Mouse (Mus musculus): ENCODE measurements around the gene Cdh4. TPM values are rescaled to one million over a fixed set of nuclear protein-coding genes. Genes with fewer than 3 reads are reported as not detected.

The Cdh4 gene
- polyA plus RNA-seq, 1 experiment from 2014 or later, result 3.7 TPM

GRCm38 (mm10) chr2:179824776-179825326, 382.6 kb downstream of the Cdh4 start:
- ATAC-seq (replicated peaks; ENCODE audit: insufficient number of reproducible peaks, low FRiP score, low TSS enrichment, low read depth) (no peak), DNase-seq (ENCODE audit: low spot score) (peak; percentile 31)
- peak overlapping the region; percentile 7; the same call in 1 of the 2 replicates for H3K4me2 ChIP-seq (ENCODE audit: low read depth, low read length)
- 38% methylated on average over 18 of the region's 18 CpGs for WGBS
- H3K9ac ChIP-seq (replicated peaks; ENCODE audit: low read length), result no peak overlapping the region
- H3K27ac ChIP-seq (replicated peaks; ENCODE audit: low read depth, low read length), result no peak overlapping the region
- no peaks in the 10 kb centered on the region for H3K4me1 ChIP-seq (ENCODE audit: control insufficient read depth, insufficient read depth, low read length)
- H3K9me3 ChIP-seq (replicated peaks; ENCODE audit: control insufficient read depth, low read length), result no peaks in the 10 kb centered on the region
- no peak overlapping the region for H3K4me3 ChIP-seq (ENCODE audit: low read depth, low read length)
- no peaks in the 10 kb centered on the region for H3K27me3 ChIP-seq (ENCODE audit: control insufficient read depth, insufficient read depth, low read length)
- H3K36me3 ChIP-seq (replicated peaks; ENCODE audit: control insufficient read depth, insufficient read depth, low read depth, low read length), result no peaks in the 10 kb centered on the region

DNA sequence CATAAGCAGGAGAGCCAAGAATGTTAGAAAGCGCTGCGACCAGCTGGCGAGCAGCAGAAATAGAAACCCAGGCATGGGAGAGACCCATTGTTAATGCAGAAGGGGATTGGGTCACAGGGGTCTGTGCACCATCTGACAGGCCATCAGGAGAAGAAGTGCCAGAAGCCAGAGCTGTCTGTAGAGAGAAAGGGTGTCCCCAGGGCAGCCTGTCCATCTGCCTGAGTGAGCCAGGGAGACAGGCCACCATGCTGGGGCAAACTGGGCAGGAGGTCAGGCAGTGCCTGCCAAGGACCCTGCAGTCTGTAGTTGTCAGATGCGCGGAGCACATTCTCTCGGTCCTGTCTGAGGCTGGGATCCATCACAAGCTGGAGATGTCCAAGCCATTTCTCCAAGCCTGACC, 386.7 kb downstream of the Cdh4 start:
- Histone ChIP-seq H3K4me1 (ENCODE audit: control insufficient read depth, insufficient read depth, low read length) (no peaks in the 10 kb centered on the region), H3K4me3 (ENCODE audit: low read depth, low read length) (no peak overlapping the region), H3K27ac (replicated peaks; ENCODE audit: low read depth, low read length) (no peak overlapping the region), H3K27me3 (ENCODE audit: control insufficient read depth, insufficient read depth, low read length) (no peaks in the 10 kb centered on the region), H3K4me2 (ENCODE audit: low read depth, low read length) (no peak overlapping the region), H3K36me3 (replicated peaks; ENCODE audit: control insufficient read depth, insufficient read depth, low read depth, low read length) (no peaks in the 10 kb centered on the region), H3K9me3 (replicated peaks; ENCODE audit: control insufficient read depth, low read length) (no peaks in the 10 kb centered on the region), H3K9ac (replicated peaks; ENCODE audit: low read length) (no peak overlapping the region)
- DNase-seq (ENCODE audit: low spot score) (no peak), ATAC-seq (replicated peaks; ENCODE audit: insufficient number of reproducible peaks, low FRiP score, low TSS enrichment, low read depth) (no peak)
- WGBS, result 81% methylated on average over 6 of the region's 6 CpGs

DNA sequence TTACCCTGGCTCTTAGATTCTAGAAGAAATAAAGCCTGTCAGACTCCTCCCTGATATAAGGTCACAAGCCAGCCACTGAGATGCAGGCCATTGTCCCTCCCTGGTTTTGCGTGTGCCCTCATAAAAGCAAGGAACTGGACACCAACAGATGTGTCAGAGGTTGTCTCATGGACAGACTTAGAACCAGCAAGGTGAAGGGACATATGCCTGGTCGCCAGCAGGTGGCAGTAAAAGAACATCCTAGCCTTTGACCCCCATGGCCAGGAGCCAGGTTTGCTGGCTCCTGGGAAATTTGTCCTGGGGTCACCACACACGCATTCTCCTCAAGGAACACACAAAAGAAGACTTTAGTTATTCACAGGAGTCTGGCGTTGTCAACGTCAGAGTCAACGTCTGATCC, 387.7 kb downstream of the Cdh4 start:
- no peaks in the 10 kb centered on the region for H3K9me3 ChIP-seq (replicated peaks; ENCODE audit: control insufficient read depth, low read length)
- DNase-seq (ENCODE audit: low spot score) (peak; percentile 49), ATAC-seq (replicated peaks; ENCODE audit: insufficient number of reproducible peaks, low FRiP score, low TSS enrichment, low read depth) (no peak)
- 21% methylated on average over 6 of the region's 6 CpGs for WGBS
- no peaks in the 10 kb centered on the region for H3K36me3 ChIP-seq (replicated peaks; ENCODE audit: control insufficient read depth, insufficient read depth, low read depth, low read length)
- H3K27me3 ChIP-seq (ENCODE audit: control insufficient read depth, insufficient read depth, low read length), result no peaks in the 10 kb centered on the region
- no peaks in the 10 kb centered on the region for H3K4me1 ChIP-seq (ENCODE audit: control insufficient read depth, insufficient read depth, low read length)
- H3K27ac ChIP-seq (replicated peaks; ENCODE audit: low read depth, low read length), result no peak overlapping the region
- H3K4me2 ChIP-seq (ENCODE audit: low read depth, low read length), result no peak overlapping the region
- H3K4me3 ChIP-seq (ENCODE audit: low read depth, low read length), result no peak overlapping the region
- H3K9ac ChIP-seq (replicated peaks; ENCODE audit: low read length), result no peak overlapping the region

DNA sequence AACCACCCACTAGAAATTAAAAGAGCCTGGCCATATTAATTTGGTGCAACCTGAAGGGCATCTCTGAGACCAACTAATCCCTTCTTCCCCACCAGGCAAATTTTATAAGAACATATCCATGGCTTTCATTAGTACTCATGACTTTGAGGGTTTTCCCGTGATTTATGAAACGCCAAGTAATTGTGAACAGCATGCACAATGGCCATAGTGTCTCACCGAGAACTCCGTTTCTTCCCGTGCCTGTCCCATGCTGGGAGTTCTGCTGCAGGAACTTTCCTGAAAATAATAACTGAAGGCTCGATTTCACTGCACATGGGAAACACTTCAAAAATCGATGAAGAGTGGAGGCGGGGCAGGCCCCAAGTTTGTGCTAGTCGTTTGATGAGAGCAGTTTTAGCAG, 392.7 kb downstream of the Cdh4 start:
- WGBS, result 71% methylated on average over 9 of the region's 9 CpGs
- no peak overlapping the region for H3K27ac ChIP-seq (replicated peaks; ENCODE audit: low read depth, low read length)

DNA sequence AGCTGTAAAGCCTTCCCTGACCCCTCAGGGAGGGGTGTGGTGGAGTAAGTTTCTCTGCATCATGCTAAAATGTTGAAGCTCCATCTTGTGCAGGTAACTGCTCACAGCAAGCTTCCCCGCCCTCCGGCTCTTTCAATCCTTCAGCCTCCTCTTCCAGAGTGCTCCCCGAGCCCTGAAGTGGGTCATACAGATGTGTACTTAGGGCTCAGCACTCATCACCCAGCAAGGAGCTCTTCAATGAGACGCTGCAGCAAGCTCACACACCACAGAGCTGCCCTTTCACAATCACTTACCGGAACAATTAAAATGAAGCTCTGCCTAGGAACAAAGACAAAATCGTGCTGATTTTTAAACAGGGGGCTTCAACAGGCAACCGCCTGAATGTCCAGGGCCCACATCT, 393.3 kb downstream of the Cdh4 start:
- no peaks in the 10 kb centered on the region for H3K36me3 ChIP-seq (replicated peaks; ENCODE audit: control insufficient read depth, insufficient read depth, low read depth, low read length)
- 69% methylated on average over 7 of the region's 7 CpGs for WGBS
- no peak overlapping the region for H3K4me3 ChIP-seq (ENCODE audit: low read depth, low read length)
- H3K4me2 ChIP-seq (ENCODE audit: low read depth, low read length), result no peak overlapping the region
- no peak overlapping the region for H3K27ac ChIP-seq (replicated peaks; ENCODE audit: low read depth, low read length)
- ATAC-seq (replicated peaks; ENCODE audit: insufficient number of reproducible peaks, low FRiP score, low TSS enrichment, low read depth), result no peak
- H3K27me3 ChIP-seq (ENCODE audit: control insufficient read depth, insufficient read depth, low read length), result no peaks in the 10 kb centered on the region
- H3K9ac ChIP-seq (replicated peaks; ENCODE audit: low read length), result no peak overlapping the region
- no peaks in the 10 kb centered on the region; the same call in 1 of the 2 replicates for H3K4me1 ChIP-seq (ENCODE audit: control insufficient read depth, insufficient read depth, low read length)
- H3K9me3 ChIP-seq (replicated peaks; ENCODE audit: control insufficient read depth, low read length), result no peaks in the 10 kb centered on the region
- DNase-seq (ENCODE audit: low spot score), result no peak

More for the DNA sequence above, 392.7 kb downstream of the Cdh4 start:
- no peak overlapping the region for H3K9ac ChIP-seq (replicated peaks; ENCODE audit: low read length)
- no peak for ATAC-seq (replicated peaks; ENCODE audit: insufficient number of reproducible peaks, low FRiP score, low TSS enrichment, low read depth)
- H3K9me3 ChIP-seq (replicated peaks; ENCODE audit: control insufficient read depth, low read length), result no peaks in the 10 kb centered on the region
- DNase-seq (ENCODE audit: low spot score), result no peak
- no peaks in the 10 kb centered on the region; the same call in 1 of the 2 replicates for H3K4me1 ChIP-seq (ENCODE audit: control insufficient read depth, insufficient read depth, low read length)
- no peak overlapping the region for H3K4me3 ChIP-seq (ENCODE audit: low read depth, low read length)
- no peaks in the 10 kb centered on the region for H3K27me3 ChIP-seq (ENCODE audit: control insufficient read depth, insufficient read depth, low read length)
- H3K4me2 ChIP-seq (ENCODE audit: low read depth, low read length), result no peak overlapping the region
- H3K36me3 ChIP-seq (replicated peaks; ENCODE audit: control insufficient read depth, insufficient read depth, low read depth, low read length), result no peaks in the 10 kb centered on the region

DNA sequence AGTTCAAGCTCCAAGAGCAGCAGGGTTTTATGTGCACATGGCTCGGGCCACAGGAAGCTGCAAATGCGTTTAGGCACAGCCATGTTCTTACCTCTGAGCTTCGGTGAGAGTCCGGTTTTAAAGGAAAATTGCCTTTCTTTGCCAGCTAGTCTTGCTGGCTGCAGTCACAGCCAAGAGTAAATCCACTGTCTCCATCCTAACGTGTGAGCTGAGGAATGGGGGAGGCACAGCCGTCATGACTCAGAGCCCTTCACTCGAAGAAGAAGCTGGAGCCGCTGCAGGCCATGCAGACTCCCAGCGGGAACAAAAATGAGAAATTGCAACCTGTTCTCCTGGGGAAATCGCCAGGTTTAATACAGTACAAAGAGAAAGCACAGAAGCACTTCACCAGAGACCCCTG, 395.0 kb downstream of the Cdh4 start:
- no peaks in the 10 kb centered on the region for H3K9me3 ChIP-seq (replicated peaks; ENCODE audit: control insufficient read depth, low read length)
- ATAC-seq (replicated peaks; ENCODE audit: insufficient number of reproducible peaks, low FRiP score, low TSS enrichment, low read depth) (no peak), DNase-seq (ENCODE audit: low spot score) (no peak)
- no peak overlapping the region for H3K4me3 ChIP-seq (ENCODE audit: low read depth, low read length)
- WGBS, result 60% methylated on average over 10 of the region's 10 CpGs
- H3K36me3 ChIP-seq (replicated peaks; ENCODE audit: control insufficient read depth, insufficient read depth, low read depth, low read length), result no peaks in the 10 kb centered on the region
- no peak overlapping the region for H3K9ac ChIP-seq (replicated peaks; ENCODE audit: low read length)
- no peak overlapping the region for H3K27ac ChIP-seq (replicated peaks; ENCODE audit: low read depth, low read length)
- no peaks in the 10 kb centered on the region; the same call in 1 of the 2 replicates for H3K4me1 ChIP-seq (ENCODE audit: control insufficient read depth, insufficient read depth, low read length)
- H3K4me2 ChIP-seq (ENCODE audit: low read depth, low read length), result no peak overlapping the region
- no peaks in the 10 kb centered on the region for H3K27me3 ChIP-seq (ENCODE audit: control insufficient read depth, insufficient read depth, low read length)

GRCm38 (mm10) chr2:179838036-179838435, 395.8 kb downstream of the Cdh4 start:
- no peaks in the 10 kb centered on the region for H3K9me3 ChIP-seq (replicated peaks; ENCODE audit: control insufficient read depth, low read length)
- ATAC-seq (replicated peaks; ENCODE audit: insufficient number of reproducible peaks, low FRiP score, low TSS enrichment, low read depth) (no peak), DNase-seq (ENCODE audit: low spot score) (peak; percentile 80)
- WGBS, result 35% methylated on average over 7 of the region's 7 CpGs
- no peak overlapping the region for H3K9ac ChIP-seq (replicated peaks; ENCODE audit: low read length)
- H3K4me3 ChIP-seq (ENCODE audit: low read depth, low read length), result no peak overlapping the region
- H3K27me3 ChIP-seq (ENCODE audit: control insufficient read depth, insufficient read depth, low read length), result no peaks in the 10 kb centered on the region
- peak overlapping the region; percentile 24; the same call in 1 of the 2 replicates for H3K4me2 ChIP-seq (ENCODE audit: low read depth, low read length)
- H3K36me3 ChIP-seq (replicated peaks; ENCODE audit: control insufficient read depth, insufficient read depth, low read depth, low read length), result no peaks in the 10 kb centered on the region
- H3K4me1 ChIP-seq (ENCODE audit: control insufficient read depth, insufficient read depth, low read length), result no peaks in the 10 kb centered on the region; the same call in 1 of the 2 replicates
- 0 out of 2 replicates have a peak overlapping the region, but pooled peaks have one; percentile 17 for H3K27ac ChIP-seq (replicated peaks; ENCODE audit: low read depth, low read length)

- H3K9me3 ChIP-seq (replicated peaks; ENCODE audit: control insufficient read depth, low read length), result no peaks in the 10 kb centered on the region
- H3K4me3 ChIP-seq (ENCODE audit: low read depth, low read length), result no peak overlapping the region
- H3K4me1 ChIP-seq (ENCODE audit: control insufficient read depth, insufficient read depth, low read length), result no peaks in the 10 kb centered on the region
- 78% methylated on average over 12 of the region's 12 CpGs for WGBS
- DNase-seq (ENCODE audit: low spot score) (no peak), ATAC-seq (replicated peaks; ENCODE audit: insufficient number of reproducible peaks, low FRiP score, low TSS enrichment, low read depth) (no peak; the same call in 1 of the 2 replicates)
- no peak overlapping the region for H3K9ac ChIP-seq (replicated peaks; ENCODE audit: low read length)
- H3K4me2 ChIP-seq (ENCODE audit: low read depth, low read length), result no peak overlapping the region
- H3K27me3 ChIP-seq (ENCODE audit: control insufficient read depth, insufficient read depth, low read length), result no peaks in the 10 kb centered on the region
- H3K27ac ChIP-seq (replicated peaks; ENCODE audit: low read depth, low read length), result no peak overlapping the region
- H3K36me3 ChIP-seq (replicated peaks; ENCODE audit: control insufficient read depth, insufficient read depth, low read depth, low read length), result no peaks in the 10 kb centered on the region
Measured at GRCm38 (mm10) chr2:179842610-179843389, 400.6 kb downstream of the Cdh4 start.

All from embryonic facial prominence, embryonic 11.5 days (tissue).